Mouse (Mus musculus) right cerebral cortex, adult 18-20 months (tissue): ENCODE measurements around the gene Hsf2bp.

Source experiments
- DNase-seq: peaks from one replicate; pipeline ENCODE4 v3.0.0; 2022; ENCODE audit warnings: mixed read lengths

Hsf2bp gene

GRCm38 (mm10) chr17:31935091-31935830 is 100.9 kb downstream of the Hsf2bp start:
- DNase-seq, result no peak

- no peak for DNase-seq
Observed at GRCm38 (mm10) chr17:31933956-31934355, 102.2 kb downstream of the Hsf2bp start.

GRCm38 (mm10) chr17:31931499-31931898 is 104.7 kb downstream of the Hsf2bp start:
- DNase-seq, result no peak

- no peak for DNase-seq
Observed at GRCm38 (mm10) chr17:31929844-31930715, 106.1 kb downstream of the Hsf2bp start.

- DNase-seq, result no peak
Observed at GRCm38 (mm10) chr17:31929032-31929431, 107.1 kb downstream of the Hsf2bp start.

GRCm38 (mm10) chr17:31927895-31928626 is 108.1 kb downstream of the Hsf2bp start:
- peak; percentile 14 for DNase-seq

- DNase-seq, result no peak
Observed at GRCm38 (mm10) chr17:31924229-31924628, 111.9 kb downstream of the Hsf2bp start.

- DNase-seq, result no peak
Observed at GRCm38 (mm10) chr17:31923310-31923970, 112.7 kb downstream of the Hsf2bp start.

- no peak for DNase-seq
Observed at GRCm38 (mm10) chr17:31920589-31921190, 115.5 kb downstream of the Hsf2bp start.

GRCm38 (mm10) chr17:31919599-31919998 is 116.5 kb downstream of the Hsf2bp start:
- no peak for DNase-seq

- no peak for DNase-seq
Observed at GRCm38 (mm10) chr17:31918374-31918773, 117.8 kb downstream of the Hsf2bp start.

GRCm38 (mm10) chr17:31916461-31916775 is 119.7 kb downstream of the Hsf2bp start:
- no peak for DNase-seq

- DNase-seq, result no peak
Observed at GRCm38 (mm10) chr17:31915756-31916460, 120.2 kb downstream of the Hsf2bp start.

- no peak for DNase-seq
Observed at GRCm38 (mm10) chr17:31914323-31914722, 121.8 kb downstream of the Hsf2bp start.

- DNase-seq, result peak; percentile 16
Observed at GRCm38 (mm10) chr17:31912881-31913662, 123.1 kb downstream of the Hsf2bp start.

GRCm38 (mm10) chr17:31912387-31912786 is 123.8 kb downstream of the Hsf2bp start:
- DNase-seq, result no peak

GRCm38 (mm10) chr17:31908966-31909365 is 127.2 kb downstream of the Hsf2bp start:
- DNase-seq, result no peak

- DNase-seq, result no peak
Observed at GRCm38 (mm10) chr17:31906441-31906840, 129.7 kb downstream of the Hsf2bp start.

GRCm38 (mm10) chr17:31905791-31906211 is 130.3 kb downstream of the Hsf2bp start:
- no peak for DNase-seq

- DNase-seq, result no peak
Observed at GRCm38 (mm10) chr17:31905201-31905790, 130.9 kb downstream of the Hsf2bp start.
